Mouse (Mus musculus) gastrocnemius, postnatal 25 days (tissue): ENCODE measurements around the gene Tollip. TPM values are rescaled to one million over a fixed set of nuclear protein-coding genes. Genes with fewer than 3 reads are reported as not detected.

ENCODE experiments used
- DNase-seq: peaks from one replicate; pipeline ENCODE4 v3.0.0; 2022
- long read RNA-seq, 2 experiments: library from polyadenylated mRNA; stranded (forward); transcript quantifications; one replicate each; pipeline ENCODE4 v2.0.0; 2021
- total RNA-seq, 2 experiments: library from RNA; stranded (reverse); gene quantifications; 1 replicate in 1 of 2; 2 replicates in 1 of 2; pipeline ENCODE4 v1.2.3; 2021

The Tollip gene
- total RNA-seq: 10 to 100 TPM; 26.3 to 28.5 TPM
- long read RNA-seq, experiment 1, transcript Tollip-201 (6 exons, 3,788 nt): major isoform, 12 of 21 reads
- long read RNA-seq, experiment 1, partial matches to known transcripts: 0 of 21 reads
- long read RNA-seq, experiment 1, other reads (novel, unspliced or antisense): 7 of 21 reads
- long read RNA-seq, experiment 2, transcript Tollip-203 (7 exons, 1,892 nt): minor isoform, 6 of 52 reads
- long read RNA-seq, experiment 2, transcript Tollip-201 (6 exons, 3,788 nt): major isoform, 30 of 52 reads
- long read RNA-seq, experiment 2, partial matches to known transcripts: 4 of 52 reads
- long read RNA-seq, experiment 2, other reads (novel, unspliced or antisense): 12 of 52 reads

DNA sequence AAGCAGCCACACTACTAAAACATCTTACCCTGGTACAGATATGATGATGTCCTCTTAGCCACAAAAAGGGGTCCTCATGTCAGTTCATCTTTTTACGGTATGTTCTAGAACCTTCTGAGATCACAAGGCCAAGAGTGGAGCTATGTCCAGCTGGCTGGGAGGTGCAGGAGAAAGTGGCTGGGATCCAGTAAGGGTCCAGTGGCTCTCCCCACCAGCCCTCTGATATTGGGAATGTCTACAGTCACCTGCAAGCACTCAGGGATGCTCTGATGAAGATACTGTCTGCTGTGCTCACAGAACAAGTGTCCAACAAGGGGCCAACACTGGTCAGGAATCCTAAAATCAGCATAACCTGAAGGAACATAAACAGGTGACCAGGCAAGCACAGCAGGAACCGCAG lies at the start of gene Tollip:
Tollip (minus strand) TSS at position 101 of the 400 bp plus-strand sequence.
- DNase-seq: no peak

DNA sequence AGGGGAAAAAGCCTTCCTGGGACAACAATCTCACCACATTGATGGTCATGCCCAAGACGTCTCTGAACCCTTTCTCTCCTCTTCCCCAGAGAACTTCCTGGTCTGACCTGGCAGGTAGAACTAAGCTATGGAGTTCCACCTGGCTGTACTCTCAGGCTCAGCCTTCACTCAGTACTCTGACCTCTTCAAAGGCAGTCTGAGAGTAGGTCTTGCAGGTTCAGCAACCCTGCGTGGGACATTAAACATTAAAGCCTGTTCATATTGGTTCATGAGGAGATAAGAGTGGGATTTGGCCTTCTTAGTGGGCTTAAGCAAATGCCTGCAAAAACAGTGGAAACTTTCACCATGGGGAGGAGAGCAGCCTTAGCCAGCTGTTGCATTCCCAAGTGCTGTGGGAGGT lies 48.0 kb upstream of the Tollip start:
- DNase-seq: no peak

DNA sequence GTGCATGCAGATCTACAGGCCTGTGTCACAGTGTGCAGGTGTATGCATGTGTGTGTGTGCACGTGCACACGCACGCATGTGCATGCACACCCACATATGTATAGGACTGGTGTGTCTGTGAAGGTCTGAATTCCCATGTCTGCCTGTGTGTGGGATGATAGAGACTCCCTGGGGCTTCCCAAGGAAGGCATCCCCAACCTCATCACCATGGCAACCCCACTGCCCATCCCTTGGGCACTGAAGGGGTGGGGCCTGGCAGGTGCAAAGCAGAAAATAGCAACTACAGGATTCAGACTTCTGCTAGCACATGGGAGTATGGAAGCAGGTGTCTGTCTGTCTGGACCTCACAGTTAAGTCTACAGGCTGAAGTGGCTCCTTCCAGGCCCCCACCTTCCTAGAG lies 44.2 kb upstream of the Tollip start:
- no peak for DNase-seq

DNA sequence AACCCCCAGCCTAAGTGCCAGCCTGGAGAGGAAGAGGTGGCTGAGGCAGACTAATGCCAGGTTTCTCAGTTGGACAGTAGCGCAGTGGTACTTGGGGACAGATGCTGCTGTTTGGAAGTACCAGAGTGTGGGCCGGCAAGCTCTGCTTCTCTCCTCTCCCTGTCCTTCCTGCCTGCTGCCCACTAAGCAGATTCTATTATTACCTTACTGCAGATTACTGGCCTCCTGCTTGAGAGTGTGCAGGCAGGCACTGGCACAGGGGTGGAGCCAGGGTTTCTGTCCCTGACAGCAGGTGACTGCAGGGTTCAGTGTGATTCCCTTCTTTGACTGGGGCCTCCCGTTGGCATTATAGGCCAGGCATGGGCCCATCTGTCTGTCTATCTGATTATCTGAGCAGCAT lies 43.2 kb upstream of the Tollip start:
- no peak for DNase-seq

DNA sequence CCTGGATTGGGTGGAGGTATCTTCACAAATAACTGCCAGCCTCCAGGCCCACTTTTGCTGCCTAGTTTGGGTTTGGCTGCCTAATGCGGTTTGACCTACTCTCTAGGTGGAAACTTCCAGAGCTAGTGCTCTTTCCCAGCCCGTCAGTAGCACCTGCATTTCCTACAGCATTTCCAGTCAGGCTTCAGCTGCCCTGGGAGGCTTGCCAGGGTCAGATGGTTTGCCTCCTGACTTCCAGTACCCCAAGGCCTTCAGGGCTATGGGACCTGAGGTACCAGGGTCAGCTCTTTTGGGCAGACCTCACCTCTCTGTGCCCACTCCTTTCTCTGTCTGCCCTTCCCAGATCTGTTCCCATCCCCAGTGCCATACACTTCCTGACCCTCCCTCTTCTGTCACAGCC lies 42.6 kb upstream of the Tollip start:
- DNase-seq: no peak

DNA sequence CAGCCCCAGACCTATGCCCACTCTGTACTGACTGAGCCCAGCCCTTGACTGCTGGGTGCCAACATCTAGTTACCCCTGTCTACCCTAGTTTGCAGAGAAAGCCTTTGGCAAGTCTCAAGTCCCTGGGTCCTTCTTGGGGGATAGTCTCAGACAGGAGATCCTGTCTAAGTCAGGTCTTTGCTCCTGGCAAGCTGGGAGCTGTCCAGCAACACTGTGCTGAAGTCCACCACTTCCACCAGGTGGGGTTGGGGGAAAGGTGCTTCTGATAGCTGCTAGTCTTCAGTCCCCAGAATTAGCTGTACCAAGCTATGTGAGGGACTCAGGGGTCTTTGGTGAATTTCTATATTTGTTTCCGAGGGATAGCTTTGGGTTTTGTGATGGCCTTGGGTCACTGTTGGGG lies 40.8 kb upstream of the Tollip start:
- no peak for DNase-seq

DNA sequence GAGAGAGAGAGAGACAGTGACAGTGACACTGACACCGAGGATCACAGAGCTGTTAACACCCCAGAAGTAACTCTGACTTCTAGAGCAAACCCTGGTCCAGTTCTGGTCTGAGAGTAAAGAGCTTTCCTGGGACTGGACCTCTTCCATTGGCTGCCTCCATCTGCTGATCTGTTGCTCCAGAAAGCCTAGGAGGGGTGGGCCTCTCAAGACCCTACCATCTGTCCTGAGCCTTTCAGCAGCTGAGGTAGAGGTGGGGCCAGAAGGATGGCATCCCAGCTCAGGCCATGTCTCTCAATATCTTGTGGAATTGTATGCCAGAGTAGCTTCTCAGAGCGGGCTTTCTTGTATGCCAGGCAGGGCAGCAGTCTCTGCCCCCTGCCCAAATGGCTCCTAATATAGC lies 39.9 kb upstream of the Tollip start:
- no peak for DNase-seq

DNA sequence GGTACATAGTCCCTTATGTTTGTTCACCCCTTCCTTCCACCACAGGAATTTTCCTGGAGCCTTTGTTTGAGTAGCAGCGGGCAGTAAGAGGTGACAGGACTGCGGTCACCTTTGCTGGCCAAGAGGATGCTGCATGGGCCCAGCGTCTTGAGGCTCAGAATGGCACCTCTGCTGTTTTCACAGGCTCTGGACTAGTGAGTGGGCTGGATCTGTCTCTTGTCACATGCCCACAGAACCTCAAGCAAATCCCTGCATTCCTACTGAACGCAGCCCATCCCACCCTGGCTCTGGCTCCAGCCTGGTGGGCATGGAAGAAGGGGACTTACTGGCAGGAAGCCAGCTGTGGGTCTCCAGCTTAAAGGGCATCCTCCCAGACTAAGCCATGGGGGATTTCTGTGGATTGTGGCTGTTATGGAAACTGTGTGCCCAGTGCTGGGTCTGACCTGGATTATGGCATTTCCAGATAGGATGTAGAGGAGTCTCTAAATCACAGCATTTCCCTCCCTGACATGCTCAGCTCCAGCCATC lies 39.3 kb upstream of the Tollip start:
- DNase-seq: no peak

DNA sequence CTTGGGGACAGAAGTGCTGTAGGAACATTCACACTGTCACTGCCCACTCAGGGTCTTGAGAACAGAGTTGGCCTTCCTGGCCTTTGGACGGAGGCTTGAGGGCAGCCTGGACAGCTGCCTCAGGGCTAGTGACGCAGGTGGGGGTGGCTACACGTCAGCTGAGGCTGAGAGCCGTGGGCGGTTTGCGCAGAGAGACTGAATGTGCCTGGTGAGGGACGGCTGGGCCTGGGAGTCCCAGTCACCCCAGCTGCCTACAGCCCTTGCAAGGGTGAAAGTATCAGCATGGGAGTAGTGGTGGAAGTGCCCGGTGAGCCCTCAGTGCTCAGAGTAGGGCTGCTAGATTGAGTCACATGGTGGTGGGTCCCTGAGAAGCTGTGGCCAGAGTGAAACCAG lies 37.9 kb upstream of the Tollip start:
- no peak for DNase-seq

DNA sequence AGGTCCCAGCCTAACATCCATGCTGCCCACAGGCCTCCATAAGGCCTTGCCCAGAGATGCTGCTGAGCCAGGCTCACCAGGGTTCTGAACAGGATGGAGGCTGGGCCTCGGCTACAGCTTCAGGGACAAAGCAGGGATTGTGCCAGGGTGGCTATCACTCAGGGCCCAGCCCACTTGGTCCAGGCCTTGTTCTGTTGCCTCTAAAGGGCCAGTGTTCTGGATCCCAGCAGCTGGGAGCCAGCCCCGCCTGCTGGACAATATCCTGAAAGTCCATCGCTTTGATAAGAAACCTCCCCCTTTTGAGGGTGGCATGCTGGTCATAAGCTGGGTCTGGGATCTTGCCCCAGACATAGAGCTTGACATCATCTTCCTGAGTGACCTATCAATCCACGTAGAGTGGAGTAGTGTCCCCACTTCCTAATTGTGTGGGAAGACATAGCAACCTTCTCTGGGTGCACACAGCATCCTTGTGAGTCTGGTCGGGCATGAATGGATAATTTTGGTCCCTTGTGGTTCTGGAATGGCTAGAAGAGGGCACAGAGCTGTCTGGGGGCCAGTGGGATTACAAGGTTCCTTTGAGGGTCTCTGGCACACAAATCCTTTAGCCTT lies 37.4 kb upstream of the Tollip start:
- DNase-seq: no peak

DNA sequence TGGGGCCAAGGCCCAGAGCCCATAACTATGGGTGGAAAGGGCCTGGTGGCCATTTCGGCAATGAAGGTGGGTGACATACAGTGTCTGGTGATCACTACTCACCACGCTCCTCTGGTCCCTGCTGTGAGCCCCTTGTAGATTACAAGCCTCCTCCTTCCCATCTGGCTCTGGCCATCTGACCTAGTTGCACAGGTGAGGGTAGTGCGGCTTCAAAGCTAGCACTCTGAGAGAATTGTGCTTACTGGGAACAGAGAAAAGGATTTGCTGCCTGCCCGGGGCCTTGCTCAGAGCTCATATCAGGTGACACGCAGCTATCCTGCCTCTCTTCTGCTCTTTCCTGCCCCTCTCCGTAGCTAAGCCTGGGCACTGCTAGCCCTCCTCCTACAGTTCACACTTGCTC lies 35.3 kb upstream of the Tollip start:
- no peak for DNase-seq

DNA sequence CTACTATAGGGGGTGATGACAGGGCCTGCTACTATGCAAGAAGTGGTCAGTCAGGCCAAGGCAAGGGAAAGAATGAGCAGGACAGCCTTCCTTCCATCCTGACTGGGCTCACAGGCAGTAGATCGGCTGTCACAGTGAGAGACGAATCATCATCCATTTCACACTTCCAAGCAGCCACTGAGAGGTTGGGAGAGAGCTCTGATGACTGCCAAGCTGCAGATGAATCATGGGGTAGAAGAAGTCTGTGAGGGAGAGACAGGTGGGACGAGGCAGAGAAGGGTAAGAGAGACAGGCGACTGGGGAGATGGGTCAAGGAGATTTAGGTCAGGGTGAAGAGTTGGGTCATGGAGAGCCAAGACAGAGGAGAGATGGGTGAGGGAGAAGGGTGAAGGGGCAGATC lies 34.6 kb upstream of the Tollip start:
- DNase-seq: no peak

DNA sequence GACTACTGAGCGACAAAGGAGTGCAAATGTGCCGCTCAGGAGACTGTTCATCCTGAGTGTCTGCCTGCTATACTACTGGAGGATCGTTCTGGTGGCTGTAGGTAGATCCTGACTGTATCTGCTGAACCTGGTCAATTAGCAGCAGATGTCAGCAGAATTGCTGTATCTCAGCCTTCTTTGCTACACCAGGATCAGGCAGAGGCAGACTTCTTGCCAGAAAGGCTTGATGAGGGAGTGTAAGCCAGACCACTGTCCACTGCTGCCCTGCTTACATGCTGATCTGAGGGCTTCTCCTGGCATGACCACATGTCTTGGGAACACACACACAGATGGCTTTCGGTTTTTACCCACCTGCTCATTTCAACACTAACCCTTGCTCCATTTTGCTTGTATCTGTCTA lies 33.5 kb upstream of the Tollip start:
- no peak for DNase-seq

DNA sequence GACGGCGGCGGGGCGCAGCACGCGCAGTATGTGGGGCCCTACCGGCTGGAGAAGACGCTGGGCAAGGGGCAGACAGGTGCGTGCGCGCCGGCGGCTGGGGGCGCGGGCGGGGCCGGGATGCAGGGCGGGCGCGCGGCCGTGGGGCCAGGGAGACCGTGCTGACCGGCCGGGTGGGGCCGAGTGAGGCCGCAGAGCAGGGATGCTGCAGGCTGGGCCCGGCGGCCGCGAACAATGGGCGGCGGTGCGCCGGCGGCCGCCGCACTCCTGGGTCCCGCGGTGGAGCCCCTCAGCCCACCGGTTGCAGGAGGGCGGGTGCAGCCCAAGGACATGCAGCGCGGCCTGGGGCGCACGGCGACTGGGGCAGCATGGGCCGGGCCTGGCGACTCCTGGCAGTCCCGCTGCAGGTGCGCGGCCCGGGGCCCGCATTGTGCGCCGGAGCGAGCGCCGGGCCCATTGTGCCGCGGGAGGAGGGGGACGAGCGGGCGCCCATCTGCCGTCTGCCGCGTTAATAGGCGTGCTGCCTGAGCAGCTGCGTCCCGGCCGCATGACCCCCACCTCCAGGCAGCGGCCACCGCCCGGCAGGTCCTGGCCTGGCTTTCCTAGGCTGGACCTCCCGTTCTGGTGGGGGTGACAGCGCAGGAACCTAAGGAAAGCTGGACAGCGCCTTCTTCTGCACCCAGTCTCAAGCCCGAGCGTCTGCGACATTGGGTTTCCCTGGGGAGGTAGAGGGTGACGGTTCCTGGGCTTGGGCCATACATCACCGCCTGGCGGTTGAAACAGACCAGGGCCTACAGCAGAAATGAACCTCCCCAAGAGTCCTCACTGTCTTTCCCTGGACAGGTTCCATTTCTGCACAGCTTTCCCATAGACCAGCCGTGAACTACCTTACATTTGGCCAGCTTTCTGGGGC lies 32.1 kb upstream of the Tollip start:
- DNase-seq: no peak

DNA sequence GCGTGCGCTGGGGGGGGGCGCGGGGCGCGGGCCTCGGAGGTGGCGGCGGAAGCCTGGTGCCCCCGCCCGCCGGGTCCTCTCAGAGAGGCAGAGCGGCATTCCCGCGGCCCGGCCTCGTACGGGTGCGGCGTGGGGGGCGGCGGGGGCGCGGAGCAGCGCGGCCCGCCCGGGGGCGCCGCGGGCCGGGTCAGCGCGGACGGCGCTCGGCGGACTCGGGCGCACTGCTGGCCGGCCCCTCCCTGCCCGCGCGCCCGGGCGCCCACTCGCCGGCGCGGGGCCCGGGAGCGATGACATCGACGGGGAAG lies 31.4 kb upstream of the Tollip start:
- no peak for DNase-seq

DNA sequence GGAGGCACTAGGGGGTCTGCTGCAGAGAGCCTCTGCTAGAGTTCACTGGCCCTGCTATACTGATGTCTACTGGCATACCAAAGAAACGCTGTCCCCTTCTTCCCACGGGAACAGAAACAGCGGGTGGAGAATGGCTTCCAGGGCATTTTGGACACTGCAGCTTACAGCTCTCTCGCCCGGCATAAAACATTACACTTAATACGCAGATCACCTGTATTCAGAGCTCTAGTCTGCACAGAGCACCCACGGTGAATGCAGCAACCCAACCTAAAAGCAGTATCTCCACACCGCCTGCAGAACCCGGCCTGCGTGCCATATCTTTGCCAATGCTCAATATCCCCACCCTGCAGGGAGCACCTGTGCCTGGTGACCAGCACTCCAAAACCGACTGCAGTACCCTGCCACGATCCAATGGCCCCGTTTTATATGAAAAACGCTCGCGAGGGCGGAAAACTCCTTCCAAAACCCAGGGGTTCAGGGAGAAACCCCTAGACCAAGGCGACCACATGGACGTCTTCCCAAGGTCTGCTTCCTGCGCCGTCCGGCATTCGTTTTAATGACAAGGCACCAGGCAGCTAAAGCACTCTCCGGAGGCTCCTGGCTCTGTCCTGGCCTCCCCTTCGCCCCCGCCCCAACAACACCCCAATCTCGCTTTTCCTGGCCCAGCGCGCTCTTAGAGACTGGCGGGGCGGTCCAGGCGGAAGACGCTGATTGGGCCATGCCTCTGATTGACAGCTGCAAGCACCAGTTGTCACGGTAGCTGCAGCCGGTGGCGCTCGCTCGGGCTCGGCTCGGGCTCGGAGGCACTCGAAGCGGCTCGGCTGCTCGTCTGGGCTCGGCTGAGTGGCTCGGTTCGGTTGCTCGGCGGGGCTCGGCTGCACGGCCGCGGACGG lies 30.8 kb upstream of the Tollip start, which contains the start of gene Brsk2:
Brsk2 (plus strand) TSS at position 846 of the 893 bp plus-strand sequence.
- DNase-seq: peak; percentile 95

DNA sequence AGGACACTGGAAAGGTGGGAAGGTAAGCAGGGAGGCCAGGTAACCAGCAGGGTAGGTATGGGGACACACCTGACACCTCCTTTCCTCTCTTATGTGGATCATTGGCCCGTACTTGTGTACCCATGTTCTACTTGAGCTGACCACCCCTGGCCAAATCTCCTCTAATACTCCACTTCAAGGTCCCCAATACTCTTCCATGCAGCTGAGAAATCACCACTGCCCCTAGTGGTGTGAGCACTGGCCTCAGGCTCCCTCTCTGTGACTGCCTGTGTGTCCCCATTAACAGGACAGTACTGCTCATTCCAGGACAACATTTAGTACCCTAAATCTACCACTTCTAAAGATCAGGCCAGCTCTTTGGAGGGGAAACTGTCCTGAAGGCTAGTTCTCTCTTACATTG lies 29.7 kb upstream of the Tollip start:
- no peak for DNase-seq

DNA sequence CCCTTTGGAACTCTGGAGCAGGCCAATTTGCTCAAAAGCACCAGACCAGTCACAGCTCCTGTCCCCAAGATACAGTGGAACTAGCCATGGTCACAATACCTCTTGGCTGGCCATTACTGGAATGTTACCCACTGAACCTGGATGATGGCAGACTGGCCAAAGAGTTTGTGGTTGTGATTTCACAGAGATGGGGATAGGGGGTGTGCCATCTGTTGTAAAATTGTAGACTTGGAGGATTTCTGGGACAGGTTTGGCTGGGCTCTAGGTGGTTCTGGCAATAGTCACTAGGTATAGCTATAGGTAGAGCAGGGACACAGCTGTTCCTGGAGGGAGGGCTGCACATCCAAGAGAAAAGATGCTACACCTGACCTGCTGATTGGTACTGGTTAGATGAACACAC lies 29.2 kb upstream of the Tollip start:
- no peak for DNase-seq

DNA sequence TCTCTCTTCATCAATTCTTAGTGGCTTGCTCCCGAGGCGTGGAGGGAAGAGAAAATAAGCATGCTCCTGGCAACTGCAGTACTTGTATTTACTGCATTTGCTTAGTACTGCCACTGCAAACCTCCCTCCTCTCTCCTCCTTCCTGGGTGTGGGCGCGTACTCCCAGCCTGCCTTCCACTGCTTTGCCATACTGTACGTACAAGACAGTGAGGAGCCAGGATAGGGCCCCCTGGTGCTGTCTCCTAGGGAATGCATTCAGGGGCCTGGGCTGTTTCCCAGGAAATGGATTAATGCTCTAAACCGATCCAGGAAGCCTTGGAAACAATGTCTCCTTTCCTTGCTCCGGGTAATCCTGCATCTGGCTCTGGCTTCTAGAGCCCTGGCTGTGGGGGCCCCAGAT lies 27.6 kb upstream of the Tollip start:
- DNase-seq: no peak

DNA sequence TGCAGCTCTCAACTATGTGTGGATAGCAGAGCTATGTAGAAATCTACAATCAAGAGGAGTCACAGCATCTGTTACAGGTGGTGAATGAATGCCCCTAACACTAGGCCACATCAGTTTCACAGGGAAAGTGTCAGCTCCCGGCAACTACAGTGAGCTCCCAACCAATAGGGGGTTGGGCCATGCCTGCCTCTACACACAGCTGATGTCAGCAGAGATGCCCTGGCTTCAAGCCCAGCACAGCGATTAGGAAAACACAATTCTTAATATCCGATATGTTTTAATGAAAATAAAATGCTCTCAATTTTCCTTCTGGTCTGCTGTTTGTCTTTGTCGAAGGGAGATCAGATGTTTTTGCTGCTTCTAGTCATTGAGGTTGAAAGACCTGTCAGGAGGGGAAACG lies 25.1 kb upstream of the Tollip start:
- no peak for DNase-seq

DNA sequence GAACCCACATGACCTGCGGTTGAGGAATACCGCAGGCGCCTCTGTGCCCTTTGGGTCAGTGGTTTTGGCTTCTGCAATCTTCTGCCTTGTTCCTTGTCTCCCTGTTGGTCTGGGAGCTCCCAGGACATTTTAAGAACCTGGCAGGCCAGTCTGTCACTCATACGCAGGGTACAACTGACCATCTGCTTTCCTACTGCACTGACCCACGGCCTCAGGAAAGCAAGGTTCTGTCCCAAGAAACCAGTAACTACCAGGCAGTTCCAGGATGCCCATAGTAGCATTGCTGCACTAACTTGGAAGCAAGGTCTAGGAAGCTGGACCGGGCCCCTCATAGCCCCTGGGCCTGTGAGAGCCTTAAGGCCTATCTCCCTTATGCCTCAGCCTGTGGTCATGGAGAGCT lies 16.6 kb upstream of the Tollip start:
- DNase-seq: no peak
